Mouse (Mus musculus) forebrain, embryonic 11.5 days (tissue): ENCODE measurements around the gene Hgfac. TPM values are rescaled to one million over a fixed set of nuclear protein-coding genes. Genes with fewer than 3 reads are reported as not detected.
A peak's percentile ranks its signal among the peaks of the same experiment; 100 is the strongest.

Experiments used
- ATAC-seq: fragments of 200-750 bp; cut with Nextera tagmentation; replicated peaks from 2 replicates; pipeline ENCODE4 v1.8.0; 2017; ENCODE audit warnings: moderate TSS enrichment; ENCODE audit not compliant: low FRiP score
- DNase-seq: peaks from one replicate; pipeline ENCODE4 v3.0.0-alpha.2; 2017; ENCODE audit warnings: low spot score
- H3K27ac ChIP-seq: fragments of 300-500 bp; sonication (generic); 2 replicates; pipeline ENCODE4 v1.5.1; 2014; ENCODE audit warnings: low read depth, low read length
- H3K27me3 ChIP-seq: fragments of 300-500 bp; sonication (generic); 2 replicates; pipeline ENCODE4 v1.6.1; 2014; ENCODE audit warnings: mild to moderate bottlenecking, low read length, mixed read lengths; ENCODE audit not compliant: control insufficient read depth, insufficient read depth
- H3K36me3 ChIP-seq: fragments of 300-500 bp; sonication (generic); 2 replicates; pipeline ENCODE4 v1.6.1; 2014; ENCODE audit warnings: mild to moderate bottlenecking, low read length, moderate library complexity, mixed read lengths; ENCODE audit not compliant: control insufficient read depth, insufficient read depth
- H3K4me1 ChIP-seq: fragments of 300-500 bp; sonication (generic); replicated peaks from 2 replicates; pipeline ENCODE4 v1.6.1; 2014; ENCODE audit warnings: low read length, mixed read lengths; ENCODE audit not compliant: control insufficient read depth, insufficient read depth
- H3K4me2 ChIP-seq: fragments of 300-500 bp; sonication (generic); 2 replicates; pipeline ENCODE4 v1.6.1; 2014; ENCODE audit warnings: low read depth, mild to moderate bottlenecking, low read length, moderate library complexity, mixed read lengths; ENCODE audit not compliant: severe bottlenecking
- H3K4me3 ChIP-seq: fragments of 300-500 bp; sonication (generic); 2 replicates; pipeline ENCODE4 v1.5.1; 2014; ENCODE audit warnings: low read depth, low read length
- H3K9ac ChIP-seq: fragments of 300-500 bp; sonication (generic); 2 replicates; pipeline ENCODE4 v1.6.1; 2014; ENCODE audit warnings: low read length
- H3K9me3 ChIP-seq: fragments of 300-500 bp; sonication (generic); 2 replicates; pipeline ENCODE4 v1.6.1; 2016; ENCODE audit warnings: low read length, mixed read lengths; ENCODE audit not compliant: control insufficient read depth
- WGBS: fragments of 180-500 bp; shearing (Covaris S2); extraction: QIAGEN DNeasy Blood & Tissue Kit; methylation state at CpG from one replicate; pipeline ENCODE4 v1.1.7; 2014; 5-methylcytosine and 5-hydroxymethylcytosine counted together
- polyA plus RNA-seq: library from polyadenylated mRNA; unstranded; fragments of >200 nt; fragmentation: Nextera tagmentation; extraction: Ambion mirVana; gene quantifications from 2 replicates; pipeline ENCODE4 v1.2.1, GENCODE M21; 2014

The Hgfac gene
- polyA plus RNA-seq, 1 experiment from 2014 or later: 0.17 TPM

GRCm38 (mm10) chr5:35054628-35055027 lies 13.3 kb downstream of the Hgfac start:
- Histone ChIP-seq H3K9me3 (no peaks in the 10 kb centered on the region), H3K4me3 (no peak overlapping the region), H3K4me2 (no peak overlapping the region), H3K4me1 (no peaks in the 10 kb centered on the region), H3K27ac (no peak overlapping the region), H3K27me3 (peaks cover 20% of the 10 kb centered on the region), H3K9ac (no peak overlapping the region), H3K36me3 (no peaks in the 10 kb centered on the region)
- ATAC-seq (no peak), DNase-seq (no peak)
- WGBS: 91% methylated on average over 3 of the region's 3 CpGs

- DNase-seq (no peak), ATAC-seq (no peak)
- Histone ChIP-seq H3K27ac (no peak overlapping the region), H3K4me2 (no peak overlapping the region), H3K9me3 (no peaks in the 10 kb centered on the region), H3K36me3 (no peaks in the 10 kb centered on the region), H3K9ac (no peak overlapping the region), H3K27me3 (peaks cover 20% of the 10 kb centered on the region), H3K4me1 (no peaks in the 10 kb centered on the region), H3K4me3 (no peak overlapping the region)
- WGBS: 82% methylated on average over 12 of the region's 12 CpGs
These were observed 13.8 kb downstream of the Hgfac start for GRCm38 (mm10) chr5:35055076-35055475.

- ATAC-seq: peak; percentile 60
- WGBS: 2% methylated on average over 68 of the region's 74 CpGs
- peak within 1 kb of the TSS; percentile 92 for H3K4me2 ChIP-seq
- peak within 1 kb of the TSS; percentile 52 for H3K9ac ChIP-seq
- no peaks in the 10 kb centered on the region for H3K36me3 ChIP-seq
- no peaks in the 10 kb centered on the region for H3K4me1 ChIP-seq
- DNase-seq: peak; percentile 68
- H3K27me3 ChIP-seq: peaks cover 20% of the 10 kb centered on the region
- no peak within 1 kb of the TSS for H3K27ac ChIP-seq
- no peaks in the 10 kb centered on the region for H3K9me3 ChIP-seq
- H3K4me3 ChIP-seq: peak within 1 kb of the TSS; percentile 48
These were observed 15.5 kb downstream of the Hgfac start, which contains the start of gene Dok7 for GRCm38 (mm10) chr5:35056604-35057432. Dok7 (plus strand) TSS chr5:35056766.

DNA sequence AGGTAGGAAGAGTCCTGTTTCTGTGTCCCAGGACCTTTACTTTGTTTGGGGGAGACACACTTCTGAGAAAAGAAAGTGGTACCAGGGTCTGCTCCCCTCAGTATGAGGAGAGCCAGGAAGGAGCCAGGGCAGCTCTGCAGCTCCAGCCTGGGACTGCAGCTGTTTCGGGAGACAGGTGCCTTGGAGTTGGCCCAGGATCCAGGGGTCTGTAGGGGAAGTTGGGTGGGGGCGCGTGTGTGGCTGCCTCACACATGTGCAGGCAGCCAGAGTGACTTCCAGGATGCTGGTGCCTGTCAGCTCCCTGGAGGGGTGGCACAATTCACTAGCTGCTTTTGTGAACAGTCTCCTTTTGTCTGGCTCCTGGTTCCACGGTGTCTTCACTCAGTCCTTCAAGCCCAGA lies 16.3 kb downstream of the Hgfac start:
- ATAC-seq: no peak
- H3K9me3 ChIP-seq: no peaks in the 10 kb centered on the region
- no peak overlapping the region for H3K9ac ChIP-seq
- peaks cover 20% of the 10 kb centered on the region for H3K27me3 ChIP-seq
- peak overlapping the region; percentile 92 for H3K4me2 ChIP-seq
- H3K4me3 ChIP-seq: no peak overlapping the region
- H3K36me3 ChIP-seq: no peaks in the 10 kb centered on the region
- no peak for DNase-seq
- WGBS: 20% methylated on average over 4 of the region's 4 CpGs
- H3K4me1 ChIP-seq: no peaks in the 10 kb centered on the region
- H3K27ac ChIP-seq: no peak overlapping the region

- no peak overlapping the region for H3K4me3 ChIP-seq
- no peak overlapping the region for H3K27ac ChIP-seq
- no peak overlapping the region for H3K4me2 ChIP-seq
- peaks cover 20% of the 10 kb centered on the region for H3K27me3 ChIP-seq
- H3K9me3 ChIP-seq: no peaks in the 10 kb centered on the region
- no peaks in the 10 kb centered on the region for H3K4me1 ChIP-seq
- ATAC-seq (no peak), DNase-seq (no peak)
- H3K9ac ChIP-seq: no peak overlapping the region
- no peaks in the 10 kb centered on the region for H3K36me3 ChIP-seq
- WGBS: 61% methylated on average over 1 of the region's 1 CpGs
These were observed 16.9 kb downstream of the Hgfac start for GRCm38 (mm10) chr5:35058216-35058615.

DNA sequence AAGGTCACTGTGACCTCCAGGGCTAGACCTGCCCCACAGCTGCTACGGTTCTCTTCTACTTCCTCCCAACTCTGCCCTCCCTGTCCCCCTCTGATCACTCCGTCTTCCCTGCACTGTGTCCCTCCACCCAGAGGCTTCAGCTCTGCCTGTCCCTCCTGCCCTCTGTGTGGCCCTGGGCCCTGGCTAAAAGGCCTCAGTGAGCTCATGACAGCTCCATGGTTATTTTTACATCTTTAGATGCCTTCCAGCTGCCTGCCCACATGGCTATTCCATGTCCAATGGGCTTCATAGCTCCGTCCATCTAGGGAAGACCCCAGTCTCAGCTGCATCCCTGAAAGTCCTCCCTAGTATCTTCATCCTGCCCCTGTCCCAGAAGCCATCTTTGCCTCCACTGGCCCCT lies 18.8 kb downstream of the Hgfac start:
- H3K4me3 ChIP-seq: no peak overlapping the region
- ATAC-seq: no peak

DNA sequence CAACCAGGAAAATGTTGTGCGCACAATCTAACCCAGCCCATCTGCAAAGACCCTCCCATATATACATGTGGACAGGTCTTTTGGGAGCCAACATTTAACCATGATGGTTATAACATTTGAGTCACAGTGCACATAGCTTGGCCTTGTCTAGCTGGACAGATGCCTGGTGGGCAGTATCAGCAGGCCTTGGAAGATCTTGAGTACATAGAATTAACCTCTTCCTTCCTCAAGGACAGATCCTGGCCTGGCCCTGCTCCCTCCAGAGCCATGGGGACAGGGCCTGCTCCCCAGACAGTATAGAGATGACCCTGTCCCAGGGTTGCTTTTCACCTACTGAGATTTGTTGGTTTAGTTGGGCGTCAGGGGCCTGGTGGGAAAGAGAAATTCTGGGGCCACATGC lies 28.5 kb downstream of the Hgfac start:
- Histone ChIP-seq H3K9me3 (no peaks in the 10 kb centered on the region), H3K4me3 (no peak overlapping the region), H3K4me2 (no peak overlapping the region), H3K27me3 (no peaks in the 10 kb centered on the region), H3K4me1 (no peaks in the 10 kb centered on the region), H3K36me3 (no peaks in the 10 kb centered on the region), H3K9ac (no peak overlapping the region), H3K27ac (no peak overlapping the region)
- ATAC-seq (no peak), DNase-seq (no peak)
- WGBS: 88% methylated on average over 2 of the region's 2 CpGs

More for the DNA sequence above, 18.8 kb downstream of the Hgfac start:
- no peaks in the 10 kb centered on the region for H3K36me3 ChIP-seq
- DNase-seq: no peak
- no peak overlapping the region for H3K9ac ChIP-seq
- H3K4me2 ChIP-seq: no peak overlapping the region
- H3K4me1 ChIP-seq: no peaks in the 10 kb centered on the region
- H3K9me3 ChIP-seq: no peaks in the 10 kb centered on the region
- WGBS: 75% methylated on average over 3 of the region's 3 CpGs
- no peak overlapping the region for H3K27ac ChIP-seq
- peaks cover 20% of the 10 kb centered on the region for H3K27me3 ChIP-seq

DNA sequence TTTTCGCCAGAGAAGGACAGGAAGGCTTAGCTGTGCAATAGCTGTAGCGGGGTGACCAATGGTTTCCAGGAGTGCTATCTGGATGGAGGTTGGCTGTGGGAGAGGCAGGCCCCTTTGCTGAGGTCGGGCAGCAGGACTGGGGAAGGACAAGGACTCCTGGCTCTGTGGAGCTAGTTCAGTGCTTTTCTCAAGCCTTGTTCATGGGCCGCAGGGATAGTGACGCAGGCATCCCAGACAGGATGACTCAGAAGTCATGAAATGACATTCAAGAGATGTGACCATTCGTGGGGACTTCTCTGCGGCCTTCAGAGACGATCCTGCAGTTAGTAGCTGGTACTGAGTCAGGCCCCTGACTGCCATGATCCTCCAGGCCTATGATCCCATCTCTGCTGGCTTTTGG lies 29.0 kb downstream of the Hgfac start:
- no peak overlapping the region for H3K27ac ChIP-seq
- DNase-seq: no peak
- no peaks in the 10 kb centered on the region for H3K9me3 ChIP-seq
- 92% methylated on average over 8 of the region's 8 CpGs for WGBS
- no peak overlapping the region for H3K9ac ChIP-seq
- H3K4me3 ChIP-seq: no peak overlapping the region
- H3K36me3 ChIP-seq: no peaks in the 10 kb centered on the region
- H3K27me3 ChIP-seq: no peaks in the 10 kb centered on the region
- no peaks in the 10 kb centered on the region for H3K4me1 ChIP-seq
- ATAC-seq: no peak
- no peak overlapping the region for H3K4me2 ChIP-seq

GRCm38 (mm10) chr5:35070953-35071352 lies 29.6 kb downstream of the Hgfac start:
- ATAC-seq: no peak
- no peak overlapping the region for H3K27ac ChIP-seq
- H3K27me3 ChIP-seq: no peaks in the 10 kb centered on the region
- H3K4me2 ChIP-seq: no peak overlapping the region
- no peaks in the 10 kb centered on the region for H3K36me3 ChIP-seq
- WGBS: 75% methylated on average over 7 of the region's 7 CpGs
- H3K4me1 ChIP-seq: no peaks in the 10 kb centered on the region
- no peak for DNase-seq
- H3K4me3 ChIP-seq: no peak overlapping the region
- no peak overlapping the region for H3K9ac ChIP-seq
- H3K9me3 ChIP-seq: no peaks in the 10 kb centered on the region
